Mouse (Mus musculus): ENCODE measurements around the gene Dars.

Gene Dars

DNA sequence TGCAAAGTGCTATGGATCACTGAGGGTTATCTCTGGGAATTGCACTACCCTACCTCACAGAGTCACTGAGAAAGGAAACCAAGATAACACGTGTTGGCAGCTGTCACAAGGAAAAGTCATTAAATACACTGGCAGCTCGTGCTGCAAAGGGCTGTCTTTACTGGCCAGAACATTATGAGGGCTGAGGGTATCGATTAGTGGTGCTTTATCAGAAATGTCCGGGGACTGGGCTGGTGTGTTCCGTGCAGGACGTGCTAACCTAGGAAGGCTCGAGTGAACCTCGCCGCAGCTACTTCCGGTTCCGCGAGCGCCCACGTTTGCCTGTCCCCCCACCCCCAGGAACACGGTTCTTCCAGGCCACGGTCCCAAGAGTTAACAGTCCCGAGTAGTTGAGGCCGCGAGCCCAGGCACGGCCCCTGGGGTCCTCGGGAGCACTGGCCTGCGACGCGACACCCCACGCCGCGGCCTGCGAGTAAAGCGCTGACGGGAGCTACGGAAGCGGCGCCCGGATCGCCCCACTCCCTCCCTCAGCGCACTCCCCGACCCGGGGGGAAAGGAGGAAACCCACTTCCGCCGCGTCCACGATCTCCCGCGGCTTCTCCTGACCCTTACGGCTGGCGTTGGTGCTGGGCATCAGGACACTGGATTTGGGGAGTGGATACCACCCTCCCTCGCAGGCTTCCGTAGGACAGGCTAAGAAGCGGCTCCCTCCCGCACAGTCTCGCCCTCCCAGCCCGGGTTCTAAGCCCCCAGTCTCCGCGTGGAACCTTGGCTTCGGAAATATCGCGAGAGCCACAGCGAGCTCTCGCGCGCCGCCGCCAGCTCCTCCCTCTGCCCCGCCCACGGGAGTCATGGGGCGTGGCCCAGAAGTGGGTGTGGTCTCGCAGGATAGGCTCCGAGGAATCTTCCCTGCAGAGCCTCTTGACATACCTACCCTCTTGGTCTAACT, at the start of gene Dars:
Dars (minus strand) TSS at position 785 of the 949 bp plus-strand sequence.
- DNase-seq (ENCODE audit: low spot score in 2 of 2), result peak; percentile 73 to 94

DNA sequence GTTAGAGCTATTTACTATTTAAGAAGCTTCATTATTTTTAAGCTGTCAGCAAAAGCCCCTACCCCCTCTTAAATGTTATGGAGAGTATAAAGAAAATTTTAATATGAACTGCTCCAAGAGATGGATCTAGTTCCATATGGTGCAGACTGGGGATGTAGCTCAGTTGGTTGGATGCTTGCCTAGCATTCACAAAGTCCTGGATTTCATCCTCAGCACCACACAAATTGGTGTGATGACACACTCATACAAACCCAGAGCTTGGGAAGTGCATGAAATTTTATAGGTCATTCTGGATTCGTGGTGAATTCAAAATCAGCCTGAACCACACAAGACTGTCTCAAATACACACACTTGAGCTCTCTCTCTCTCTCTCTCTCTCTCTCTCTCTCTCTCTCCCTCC, 49.7 kb upstream of the Dars start:
- DNase-seq (ENCODE audit: low spot score in 2 of 2), result peak in 1 of 2 experiments; percentile 58

DNA sequence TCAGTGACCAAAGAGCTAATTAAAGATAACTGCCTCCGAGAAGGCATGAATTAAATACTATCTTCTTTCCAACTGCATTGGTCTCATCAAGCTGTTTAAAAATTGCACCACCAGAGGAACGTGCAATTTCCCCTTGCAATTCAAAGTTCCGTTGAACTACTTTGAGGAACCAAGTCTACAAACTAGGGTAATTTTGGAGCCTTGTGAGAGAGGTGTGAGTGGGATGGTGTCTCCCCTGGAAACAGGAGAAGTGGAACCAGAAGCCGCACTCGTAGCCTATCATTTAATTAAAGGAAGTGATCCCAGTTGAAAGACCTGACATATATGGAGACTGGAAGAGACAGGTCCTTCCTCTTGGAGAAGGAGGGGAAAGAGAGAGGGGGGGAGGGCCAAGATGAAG, 46.3 kb upstream of the Dars start:
- DNase-seq (ENCODE audit: low spot score in 2 of 2), result no peak

DNA sequence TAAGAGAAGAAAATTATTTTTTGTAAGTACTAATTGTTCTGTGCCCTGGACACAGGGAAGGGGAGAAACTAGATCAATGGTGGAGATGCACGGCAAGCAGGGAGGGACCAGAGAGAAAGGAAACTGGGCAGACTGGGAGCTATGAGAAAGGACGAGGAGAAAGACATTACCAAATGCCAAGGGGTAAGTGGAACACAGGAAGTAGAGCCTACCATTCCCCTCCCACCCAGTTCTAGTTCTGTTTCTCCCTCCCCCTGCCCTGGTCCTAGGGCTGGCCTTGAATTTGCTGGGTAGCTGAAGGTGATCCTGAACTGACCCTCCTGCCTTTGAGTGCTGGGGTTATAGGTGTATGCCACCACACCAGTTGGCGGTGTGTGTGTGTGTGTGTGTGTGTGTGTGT, 45.2 kb upstream of the Dars start:
- DNase-seq (ENCODE audit: low spot score in 2 of 2), result no peak

DNA sequence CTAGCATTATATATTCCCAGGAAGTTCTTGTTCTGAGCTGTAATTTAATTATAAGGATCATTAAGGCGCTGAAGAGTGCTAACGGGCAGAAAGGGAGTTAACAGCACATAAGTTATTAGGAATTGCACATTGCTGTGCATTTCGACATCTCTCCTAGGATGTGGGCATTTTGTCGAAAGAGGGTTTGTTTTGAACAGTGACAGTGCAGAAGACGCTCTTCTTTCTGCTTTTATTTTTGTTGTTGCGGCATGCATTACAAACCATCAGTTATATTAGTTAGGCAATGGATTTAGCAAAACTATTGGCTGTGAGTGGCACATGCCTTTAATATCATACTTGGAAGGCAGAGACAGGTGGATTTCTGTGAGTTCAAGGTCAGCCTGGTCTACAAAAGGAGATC, 43.6 kb upstream of the Dars start:
- no peak for DNase-seq (ENCODE audit: low spot score in 2 of 2)

DNA sequence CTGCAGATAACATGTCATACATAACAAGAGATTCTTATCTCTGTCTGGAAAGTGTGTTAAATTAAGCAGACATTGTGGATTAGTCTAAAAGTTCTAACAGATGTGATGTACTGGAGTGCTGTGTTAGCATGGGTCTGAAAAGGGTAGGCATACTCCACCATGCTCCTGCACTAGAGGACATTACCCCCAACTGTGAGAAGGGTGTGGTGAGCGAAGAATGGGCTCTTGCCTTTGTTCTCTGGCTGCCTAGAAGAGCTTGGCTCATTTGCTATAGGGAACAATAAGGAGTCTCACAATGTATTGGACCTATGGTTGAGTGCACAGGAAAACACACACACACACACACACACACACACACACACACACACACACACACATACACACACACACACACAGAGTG, 42.3 kb upstream of the Dars start:
- DNase-seq (ENCODE audit: low spot score in 2 of 2), result no peak

DNA sequence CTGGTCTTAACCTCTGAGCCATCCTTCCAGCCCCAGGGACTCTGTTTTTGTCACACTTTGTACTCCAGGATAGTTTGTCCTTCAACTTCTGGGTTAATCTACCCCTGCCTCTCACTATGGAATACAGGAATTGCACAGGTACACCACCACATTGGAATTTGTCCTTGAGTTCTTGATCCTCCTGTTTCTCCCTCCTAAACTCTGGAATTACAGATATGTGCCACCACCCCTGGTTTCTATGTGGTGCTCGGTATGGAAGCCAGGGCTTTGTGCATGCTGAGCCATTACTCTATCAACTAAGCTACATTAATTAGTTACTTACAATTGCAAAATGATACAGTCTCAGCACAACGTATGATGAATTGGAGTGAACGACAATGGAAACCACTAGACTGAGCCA, 41.8 kb upstream of the Dars start:
- DNase-seq (ENCODE audit: low spot score in 2 of 2), result no peak

DNA sequence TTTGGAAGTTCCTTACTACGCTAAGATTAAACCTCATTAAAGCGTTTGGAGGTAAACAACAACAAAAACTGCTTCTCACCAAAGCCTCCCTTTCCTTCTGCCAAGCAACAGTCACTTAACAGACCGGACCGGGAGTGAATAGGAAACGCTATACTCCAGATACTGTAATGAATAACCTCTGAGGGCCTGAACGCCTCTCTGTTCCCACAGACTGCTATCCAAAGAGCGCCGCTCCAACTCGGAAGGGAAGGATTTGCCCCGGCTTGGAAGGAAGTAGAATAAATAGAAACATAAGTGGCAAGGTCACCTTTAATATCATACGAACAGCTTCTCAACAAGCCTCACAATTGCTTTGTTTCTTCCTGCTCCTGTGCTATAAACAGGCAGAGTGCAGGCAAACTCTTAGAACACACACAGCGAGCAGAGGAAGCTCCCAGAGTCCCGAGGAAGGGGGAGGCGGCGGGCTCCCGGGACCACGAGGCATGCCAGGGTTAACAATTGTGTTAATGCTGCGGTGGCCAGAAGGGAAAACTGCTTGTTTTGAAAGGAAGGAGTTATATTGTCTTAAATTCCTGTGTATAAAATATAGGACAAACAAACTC, 39.8 kb upstream of the Dars start:
- DNase-seq (ENCODE audit: low spot score in 2 of 2), result no peak

DNA sequence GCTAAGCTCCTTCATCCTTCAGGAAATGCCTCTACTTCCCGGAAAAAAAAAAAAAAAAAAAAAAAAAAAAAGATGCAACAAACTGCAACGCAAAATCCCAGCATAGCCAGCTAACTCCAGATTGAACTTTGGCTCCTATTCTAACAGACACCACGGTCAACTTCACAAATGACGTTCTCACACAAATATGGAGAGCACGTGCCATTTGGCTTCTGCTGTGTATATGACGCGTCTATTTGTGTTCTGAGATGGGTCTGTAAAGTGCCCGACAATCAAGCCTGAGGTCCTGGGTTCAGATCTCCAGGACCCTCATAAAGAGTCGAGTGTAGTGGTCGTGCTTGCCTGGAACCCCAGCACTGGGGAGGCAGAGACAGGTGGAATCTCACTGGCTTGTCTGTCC, 39.1 kb upstream of the Dars start:
- no peak for DNase-seq (ENCODE audit: low spot score in 2 of 2)

DNA sequence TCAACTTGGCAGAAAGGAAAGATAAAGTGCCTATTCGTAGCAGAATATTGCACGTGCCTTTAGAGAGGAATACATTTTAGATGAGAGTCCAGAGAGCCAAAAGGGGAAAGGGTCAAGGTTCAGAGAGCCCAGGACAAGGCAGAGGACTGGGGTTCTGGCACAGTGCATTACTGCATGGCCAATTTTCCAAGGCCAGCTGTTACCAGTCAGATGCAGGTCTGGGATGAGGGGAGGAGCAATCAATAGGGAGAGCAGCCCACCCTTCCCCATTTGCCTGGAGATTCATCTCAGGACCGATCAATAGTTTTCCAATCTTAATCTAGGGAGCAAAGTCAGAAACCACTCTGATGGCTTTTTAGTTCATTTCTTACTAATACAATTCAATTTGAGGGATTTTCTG, 35.0 kb upstream of the Dars start:
- DNase-seq (ENCODE audit: low spot score in 2 of 2), result no peak

DNA sequence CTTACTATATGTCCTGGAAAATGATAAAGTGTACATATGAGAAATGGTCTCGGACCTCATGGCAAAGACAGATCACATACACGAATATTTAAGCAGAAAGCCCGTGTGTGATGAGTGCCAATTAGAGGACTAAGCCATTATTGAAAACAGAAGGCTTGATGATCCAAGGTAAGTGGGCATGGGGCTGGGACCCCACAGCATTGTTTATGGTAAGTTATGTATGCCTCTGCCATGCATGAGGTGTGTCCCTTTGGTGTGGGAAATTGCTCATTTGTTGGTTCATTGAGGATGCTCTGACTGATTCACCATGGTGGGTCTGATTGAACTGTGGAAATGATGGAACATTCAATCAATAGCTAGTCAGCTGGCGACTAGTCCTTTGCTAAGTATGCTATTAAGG, 34.0 kb upstream of the Dars start:
- DNase-seq (ENCODE audit: low spot score in 2 of 2), result no peak

DNA sequence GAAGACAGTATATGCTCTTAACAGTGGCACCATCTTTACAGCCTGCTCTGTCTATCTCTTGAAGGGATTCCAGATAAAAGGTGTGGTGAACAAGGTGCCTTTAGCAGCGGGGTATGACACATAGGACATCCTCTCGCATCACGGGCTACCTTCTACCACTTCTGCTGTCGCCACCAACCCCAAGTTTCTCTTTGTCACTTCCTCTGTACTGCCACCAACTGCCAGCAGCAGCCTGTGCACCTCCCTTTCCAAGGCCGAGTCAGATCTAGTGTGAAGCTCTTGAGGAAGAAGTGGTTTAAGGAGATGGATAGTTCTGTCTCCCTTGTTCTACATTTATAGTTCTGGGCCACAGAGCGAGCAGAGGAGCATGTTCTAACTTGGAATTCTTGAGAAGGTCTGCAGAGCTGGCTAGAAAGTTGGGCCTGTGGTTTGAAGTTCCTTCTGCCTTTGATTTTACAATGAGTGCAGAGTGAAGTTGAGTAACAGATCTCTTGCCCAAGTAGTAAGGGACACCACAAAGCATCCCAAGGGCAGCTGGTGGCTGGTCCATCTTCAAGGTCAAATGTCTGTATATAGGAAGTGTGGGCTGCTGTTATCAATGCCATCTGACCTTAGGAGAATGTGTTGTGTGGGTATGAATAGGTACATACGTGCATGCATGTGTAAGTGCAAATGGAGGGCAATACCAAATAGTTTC, 30.2 kb upstream of the Dars start:
- no peak for DNase-seq (ENCODE audit: low spot score in 2 of 2)

DNA sequence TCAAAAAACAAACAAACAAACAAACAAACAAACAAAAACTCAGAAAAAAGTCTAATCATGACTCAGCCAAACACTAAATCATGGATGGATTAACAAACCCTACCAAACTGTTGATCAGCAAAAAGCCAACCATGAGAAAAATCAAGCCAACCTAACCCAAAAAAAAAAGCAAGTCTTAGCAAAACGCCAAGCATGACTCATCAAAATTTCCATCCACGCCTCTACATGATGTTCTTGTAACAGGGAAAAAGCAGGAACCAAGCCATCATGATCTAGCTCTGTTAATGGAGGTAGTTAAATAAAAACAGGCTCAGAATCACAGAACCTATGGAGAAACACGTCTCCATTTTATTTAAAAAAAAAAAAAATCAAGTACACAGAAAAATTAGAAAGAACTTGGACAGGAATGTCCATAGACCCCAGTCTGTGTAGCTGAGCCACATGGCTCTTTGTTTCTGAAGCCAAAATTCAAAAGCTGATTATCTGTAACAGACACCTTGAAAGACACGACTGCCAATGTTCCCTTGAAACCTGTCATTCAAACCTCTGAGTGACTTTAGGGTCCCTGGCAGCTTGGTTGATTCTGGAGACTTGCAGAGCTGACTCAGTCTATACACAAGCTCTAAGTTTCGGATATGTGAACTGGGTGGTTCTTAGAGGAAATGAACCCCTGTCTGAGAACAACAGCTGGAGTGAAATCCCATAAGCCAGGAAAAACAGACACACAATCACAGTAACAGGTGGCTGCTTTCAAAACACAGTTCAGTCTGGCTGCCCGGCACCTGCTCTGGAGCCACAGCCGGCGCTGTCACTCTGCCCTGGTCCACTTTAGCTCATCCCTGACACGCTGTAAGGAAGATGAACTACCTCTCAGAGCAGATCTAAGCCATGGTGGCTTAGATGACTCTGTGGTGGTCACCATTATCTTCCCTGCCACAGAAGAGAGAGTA, 27.0 kb upstream of the Dars start:
- DNase-seq (ENCODE audit: low spot score in 2 of 2), result no peak

DNA sequence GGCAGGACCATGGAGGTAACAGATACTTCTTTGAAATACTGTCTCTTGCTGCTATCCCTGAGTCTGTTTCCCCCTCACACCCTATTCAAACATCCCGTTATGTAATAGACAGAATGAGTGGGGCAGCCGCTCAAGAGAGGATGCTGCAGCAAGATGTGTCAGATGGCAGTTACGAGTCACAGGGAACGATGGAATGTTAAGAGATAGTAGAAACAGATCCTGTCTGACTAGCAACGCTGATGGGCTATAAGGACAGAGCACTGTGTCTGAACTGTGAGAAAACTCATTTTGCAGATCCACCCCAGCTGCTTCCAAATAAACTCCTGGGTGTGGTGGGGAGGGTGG, 23.9 kb upstream of the Dars start:
- peak in 1 of 2 experiments; percentile 15 for DNase-seq (ENCODE audit: low spot score in 2 of 2)

DNA sequence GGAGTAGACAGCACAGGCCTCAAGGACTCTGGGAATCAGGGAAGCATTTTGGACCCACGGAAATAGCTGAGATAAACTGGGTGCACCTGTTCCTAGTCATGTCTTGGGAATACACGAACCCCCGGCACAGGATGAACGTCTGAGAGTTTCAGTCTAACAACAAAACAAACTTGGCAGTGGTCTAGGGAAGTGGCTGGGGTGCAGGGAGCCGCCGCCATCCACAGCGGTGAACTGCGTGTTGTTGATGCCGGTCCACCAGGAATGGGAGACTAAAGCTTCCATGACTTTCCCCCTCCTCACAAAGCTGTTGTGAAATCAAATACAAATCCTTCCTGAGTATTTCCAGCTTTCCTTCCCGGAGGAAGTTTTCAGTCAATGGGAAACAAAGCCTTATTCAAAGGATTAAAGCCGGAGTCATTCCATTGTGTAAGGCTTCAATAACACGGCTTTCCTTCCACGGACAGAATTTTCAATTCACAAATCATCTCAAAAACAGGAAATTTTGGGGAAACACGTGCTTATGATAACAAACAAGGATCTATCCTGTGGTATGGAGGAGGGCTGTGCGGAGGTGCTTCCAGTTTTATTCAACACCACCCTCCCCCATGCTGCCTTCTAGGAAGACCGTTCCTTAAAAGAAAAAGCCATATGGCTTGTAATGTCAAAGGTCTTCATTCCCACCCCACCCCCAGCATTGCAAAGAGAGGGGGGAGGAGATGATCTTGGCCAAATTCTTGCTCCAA, 23.4 kb upstream of the Dars start:
- peak in 1 of 2 experiments; percentile 10 for DNase-seq (ENCODE audit: low spot score in 2 of 2)

DNA sequence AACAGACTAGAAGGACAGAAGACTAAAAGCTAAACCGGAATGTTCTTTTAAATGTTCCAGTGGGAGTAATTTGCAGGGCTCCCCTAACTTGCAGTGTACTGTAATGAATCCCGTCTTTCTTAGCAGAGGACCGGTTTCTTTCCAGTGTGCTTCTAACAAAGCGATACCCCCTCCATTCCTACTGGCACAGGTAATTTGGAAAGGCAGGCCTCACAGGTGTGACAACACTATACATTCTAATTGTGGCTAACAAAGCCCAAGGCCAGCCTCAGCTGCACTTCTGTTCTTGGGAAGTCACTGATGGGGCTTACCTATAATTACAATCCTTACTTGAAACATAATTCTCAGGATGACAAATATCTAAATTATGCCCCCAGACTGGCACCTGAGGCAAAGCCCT, 22.4 kb upstream of the Dars start:
- DNase-seq (ENCODE audit: low spot score in 2 of 2), result no peak

DNA sequence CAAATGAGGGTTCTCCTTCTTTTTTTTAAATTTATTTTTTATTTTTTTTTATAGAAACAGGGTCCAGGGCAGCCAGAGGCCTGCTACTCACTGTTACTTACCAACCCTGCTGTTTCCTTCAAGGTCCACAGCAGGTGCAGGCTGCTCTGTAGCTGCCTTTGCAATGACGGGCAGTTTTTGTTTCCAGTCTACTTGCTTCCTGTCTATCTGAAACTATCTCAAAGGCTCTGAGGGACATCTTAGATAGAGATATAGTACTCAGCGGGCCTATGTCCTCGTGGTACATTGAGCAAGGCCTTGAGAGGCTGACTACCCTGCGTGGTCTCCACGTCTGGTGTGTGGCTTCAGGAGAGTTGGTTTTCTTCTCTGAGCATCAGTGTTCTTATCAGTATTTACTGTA, 21.4 kb upstream of the Dars start:
- DNase-seq (ENCODE audit: low spot score in 2 of 2), result no peak

DNA sequence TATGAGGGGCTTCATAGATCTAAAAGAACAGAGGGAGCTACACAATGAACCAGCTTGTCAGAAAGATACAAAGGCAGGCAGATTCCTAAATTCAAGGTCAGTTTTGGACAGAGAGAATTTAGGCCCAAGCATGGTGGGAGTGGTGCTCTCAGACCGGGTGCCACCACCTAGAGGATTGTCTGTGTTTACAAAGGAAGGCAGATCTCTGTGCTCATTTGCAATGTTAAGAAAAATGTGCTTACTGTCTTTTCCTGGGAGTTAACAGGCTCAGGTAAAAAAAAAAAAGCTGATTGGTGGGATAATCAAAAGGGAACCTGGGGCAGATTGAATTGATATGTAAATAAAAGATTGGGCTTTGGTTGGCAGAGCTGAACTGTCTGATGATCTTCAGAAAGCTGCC, 20.1 kb upstream of the Dars start:
- DNase-seq (ENCODE audit: low spot score in 2 of 2), result no peak

DNA sequence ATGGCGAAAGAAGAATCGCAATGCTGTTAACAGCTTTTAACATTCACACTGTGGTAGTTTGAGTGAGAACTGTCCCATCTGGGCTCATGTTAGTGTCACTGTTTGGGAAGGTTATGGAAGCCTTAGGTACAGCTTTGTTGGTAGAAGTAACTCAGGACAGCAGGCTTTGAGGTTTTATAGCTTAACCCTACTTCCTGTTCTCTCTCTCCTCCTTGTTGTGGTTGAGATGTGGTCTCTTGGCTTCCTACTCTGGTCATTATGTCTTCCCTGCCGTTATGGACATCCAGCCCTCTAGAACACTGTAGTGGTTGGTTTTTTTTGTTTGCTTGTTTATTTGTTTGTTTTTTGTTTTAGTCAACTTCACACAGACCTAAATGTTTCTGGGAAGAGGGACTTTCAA, 18.8 kb upstream of the Dars start:
- no peak for DNase-seq (ENCODE audit: low spot score in 2 of 2)

DNA sequence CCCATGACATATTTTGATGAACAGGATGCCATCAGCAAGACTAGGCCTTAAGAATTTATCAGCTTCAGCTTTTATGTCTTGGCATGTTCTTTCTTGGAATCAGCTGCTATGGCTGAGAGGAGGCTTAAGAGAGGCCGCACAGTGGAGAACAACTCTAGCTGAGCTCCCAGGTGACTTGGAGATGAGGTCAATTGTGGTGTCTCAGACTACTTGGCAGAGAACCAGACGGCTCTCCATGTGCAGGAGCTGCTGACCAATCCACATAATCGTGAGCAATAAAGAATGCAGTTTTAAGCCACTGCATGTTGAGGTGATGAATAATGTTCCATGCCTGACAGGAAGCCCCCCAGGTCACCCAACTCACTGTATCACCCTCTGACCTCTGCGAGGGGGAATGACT, 18.4 kb upstream of the Dars start:
- DNase-seq (ENCODE audit: low spot score in 2 of 2), result no peak

DNA sequence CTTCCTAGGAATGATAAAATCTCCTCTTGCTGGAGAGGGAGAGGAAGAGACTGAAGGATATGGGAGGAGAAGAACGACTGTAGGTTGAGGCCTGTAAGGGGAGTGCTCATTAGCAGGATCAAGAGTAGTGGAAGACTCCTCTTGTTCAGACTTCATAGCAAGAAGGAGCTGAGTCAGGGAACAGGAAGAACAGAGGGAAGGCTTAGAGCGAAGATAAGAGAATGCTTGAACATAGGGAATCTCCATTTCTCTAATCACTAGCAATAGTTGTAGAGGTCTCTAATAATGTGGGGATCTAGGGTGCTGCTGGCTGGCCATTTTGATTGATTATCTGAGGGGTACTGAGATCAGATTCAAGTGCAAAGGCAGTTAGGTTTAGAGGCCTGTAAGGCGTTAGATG, 7.8 kb upstream of the Dars start:
- DNase-seq (ENCODE audit: low spot score in 2 of 2), result no peak
